Mouse (Mus musculus) adrenal gland, postnatal 25 days (tissue): ENCODE measurements around the gene Aars. TPM values are rescaled to one million over a fixed set of nuclear protein-coding genes. Genes with fewer than 3 reads are reported as not detected.
"Not testable (repeated sequence)": the region's sequence is repeated elsewhere in the genome, so short reads cannot be mapped to it uniquely, and the experiment has no call there.

Experiments used
- DNase-seq: peaks from one replicate; pipeline ENCODE4 v3.0.0; 2021; ENCODE audit warnings: mixed read lengths
- long read RNA-seq: library from polyadenylated mRNA; stranded (forward); transcript quantifications from one replicate; pipeline ENCODE4 v2.0.0, GENCODE M21; 2021
- total RNA-seq: library from RNA; stranded (reverse); gene quantifications from 2 replicates; pipeline ENCODE4 v1.2.3, GENCODE M21; 2021

Gene Aars
- total RNA-seq, result 163 and 173 TPM in 2 replicates
- long read RNA-seq, full-length matches to known transcripts, result 150 of 281 reads
- long read RNA-seq, partial matches to known transcripts, result 44 of 281 reads
- long read RNA-seq, other reads (novel, unspliced or antisense), result 87 of 281 reads

GRCm38 (mm10) chr8:111032916-111033315, at the start of gene Aars:
Gene Aars (plus strand): TSS chr8:111033144.
- DNase-seq, result no peak

DNA sequence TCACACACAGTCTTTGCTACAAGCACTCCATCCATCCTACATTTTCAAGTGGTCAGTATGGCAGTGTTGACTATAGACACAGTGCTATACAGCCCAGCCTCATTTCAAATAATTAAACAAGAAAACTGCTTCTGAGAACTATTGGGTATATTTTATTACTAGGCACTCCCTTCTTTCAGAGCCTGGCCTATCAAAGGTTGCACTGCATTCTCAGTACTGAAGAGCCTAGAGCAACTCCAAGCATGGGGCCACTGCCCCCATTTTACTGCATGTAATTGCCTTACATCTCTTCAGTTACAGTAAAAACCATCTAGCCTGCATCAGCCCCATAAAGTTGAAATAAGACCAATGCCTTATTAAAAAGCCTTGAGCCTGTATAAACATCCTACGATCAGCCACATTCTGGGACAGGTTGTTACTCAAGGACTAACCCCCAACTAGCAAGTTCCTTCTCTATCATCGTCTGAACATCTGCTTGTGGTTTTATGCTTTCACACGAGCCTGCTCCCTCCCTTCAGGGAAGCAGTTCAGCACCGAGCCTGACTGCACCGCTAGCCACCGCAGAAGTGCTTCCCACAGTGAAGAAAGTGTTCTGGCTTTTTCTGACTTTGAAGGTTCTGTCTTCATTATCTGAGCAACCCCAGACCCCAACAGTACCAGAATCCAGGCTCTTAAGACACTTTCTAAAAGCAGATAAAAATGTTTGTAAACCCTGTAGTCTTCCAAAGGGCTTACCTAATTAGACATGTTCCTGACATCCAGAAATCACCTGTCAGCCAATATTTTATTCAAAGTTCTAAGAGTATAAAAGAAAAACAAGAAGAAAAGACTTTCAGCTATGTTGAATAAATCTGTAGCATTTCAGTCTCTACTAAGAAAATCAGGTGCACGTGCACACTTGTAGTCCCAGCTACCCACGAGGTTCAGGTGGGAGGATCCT, 44.9 kb upstream of the Aars start:
- DNase-seq, result no peak

- DNase-seq, result no peak
Measured at GRCm38 (mm10) chr8:110990017-110990416, 42.9 kb upstream of the Aars start.

- no peak for DNase-seq
Measured at GRCm38 (mm10) chr8:110996641-110997430, 36.1 kb upstream of the Aars start.

DNA sequence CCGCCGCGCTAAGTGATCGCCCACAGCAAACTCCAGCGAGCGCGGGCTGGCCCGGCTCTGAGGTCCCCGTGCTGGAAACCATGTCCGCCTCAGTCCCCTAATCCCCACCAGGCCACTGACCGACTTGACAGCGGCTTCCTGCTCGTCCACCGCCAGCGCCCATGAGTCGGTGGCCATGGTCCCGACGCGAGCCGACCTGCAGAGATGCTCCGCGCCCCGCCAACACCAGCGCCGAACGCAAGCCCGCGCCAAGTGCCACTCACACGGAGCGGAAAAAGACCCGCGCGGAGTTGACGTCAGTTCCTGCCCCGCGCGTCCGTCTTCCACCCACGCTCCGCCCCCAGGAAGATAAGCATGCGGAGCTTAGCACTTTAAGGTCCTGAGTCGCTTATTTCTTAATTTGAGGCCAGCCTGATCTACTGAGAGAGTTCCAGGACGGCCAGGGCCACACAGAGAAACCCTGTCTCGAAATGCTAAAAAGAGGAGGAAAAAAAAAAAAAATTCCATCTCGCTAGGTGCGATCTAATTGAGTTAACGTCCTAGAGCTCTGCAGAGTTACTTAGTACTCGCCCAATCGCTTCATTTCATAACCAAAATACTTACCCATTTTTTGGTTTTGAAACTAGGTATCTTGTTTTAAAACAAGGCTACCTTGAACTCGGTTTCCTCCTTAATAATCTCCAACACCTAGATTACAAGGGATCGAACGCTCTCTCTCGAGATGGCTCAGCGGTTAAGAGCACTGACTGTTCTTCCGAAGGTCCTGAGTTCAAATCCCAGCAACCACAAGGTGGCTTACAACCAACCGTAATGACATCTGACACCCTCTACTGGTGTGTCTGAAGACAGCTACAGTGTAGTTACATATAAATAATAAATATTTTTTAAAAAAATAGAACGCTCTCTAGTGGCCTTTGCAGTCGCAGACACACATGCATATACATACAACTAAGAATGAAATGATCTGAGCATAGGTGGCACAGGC, 35.1 kb upstream of the Aars start, which contains the start of gene Ddx19a:
Gene Ddx19a (minus strand): TSS at position 254 of the 985 bp plus-strand sequence.
- DNase-seq, result peak; percentile 88

DNA sequence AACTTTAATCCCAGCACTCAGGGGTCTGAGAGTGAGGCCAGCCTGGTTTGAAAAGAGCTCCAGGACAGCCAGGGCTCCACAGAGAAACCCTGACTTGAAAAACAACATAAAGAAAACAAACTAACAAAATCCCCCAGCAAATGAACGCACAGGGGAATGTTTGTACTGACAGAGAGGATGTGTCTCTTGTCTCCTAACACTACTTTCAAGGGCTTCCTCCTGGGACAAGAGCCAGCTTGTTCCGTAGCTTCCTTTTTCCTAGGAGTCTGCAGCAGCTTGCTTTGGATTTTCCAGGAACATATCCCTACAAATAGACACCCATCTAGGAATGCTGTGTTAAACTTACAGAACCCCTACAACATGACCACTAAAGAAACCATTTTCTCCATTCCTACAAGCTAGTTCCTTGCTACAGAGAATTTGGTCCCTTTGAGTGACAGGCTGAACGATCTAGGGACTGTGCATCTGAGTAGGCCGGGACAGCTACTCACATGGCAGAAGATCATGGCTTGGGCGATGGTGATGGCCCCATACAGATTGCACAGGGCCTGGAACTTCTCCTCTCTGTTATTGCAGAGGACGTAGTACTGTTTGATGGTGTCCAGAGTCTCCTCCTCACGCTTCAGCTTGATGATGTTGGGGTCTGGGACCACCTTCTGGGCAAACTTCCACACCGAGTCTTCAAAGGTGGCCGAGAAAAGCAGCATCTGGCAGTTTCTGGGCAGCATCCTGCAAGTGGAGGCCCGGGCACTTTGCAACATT, 22.5 kb upstream of the Aars start:
- not testable (repeated sequence) for DNase-seq

GRCm38 (mm10) chr8:111026609-111027008, 6.3 kb upstream of the Aars start:
- not testable (repeated sequence) for DNase-seq

GRCm38 (mm10) chr8:111027391-111027937, 5.5 kb upstream of the Aars start:
- peak; percentile 90 for DNase-seq

GRCm38 (mm10) chr8:111029589-111029988, 3.4 kb upstream of the Aars start:
- no peak for DNase-seq

DNA sequence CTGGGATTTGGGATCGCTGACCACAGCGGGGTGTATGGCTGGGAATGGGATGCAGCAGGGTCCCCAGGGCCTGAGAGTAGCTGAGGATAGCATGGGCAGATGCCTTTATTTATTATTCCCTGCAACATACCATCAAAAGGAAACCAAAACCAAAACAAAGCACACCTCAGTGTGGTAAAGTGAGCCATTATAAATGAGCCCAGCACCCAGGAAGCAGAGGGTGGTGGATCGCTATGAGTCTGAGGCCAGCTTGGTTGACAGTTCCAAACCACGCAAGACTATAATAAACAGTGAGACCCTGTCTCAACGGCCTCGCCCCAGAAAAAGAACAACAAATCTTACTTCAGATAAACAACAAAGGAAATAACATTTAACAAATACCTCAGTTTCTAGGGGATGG, 2.9 kb upstream of the Aars start:
- DNase-seq, result no peak

GRCm38 (mm10) chr8:111031572-111031971, 1.4 kb upstream of the Aars start, which contains the start of gene Ddx19b:
Gene Ddx19b (minus strand): TSS chr8:111031751.
- DNase-seq, result no peak

DNA sequence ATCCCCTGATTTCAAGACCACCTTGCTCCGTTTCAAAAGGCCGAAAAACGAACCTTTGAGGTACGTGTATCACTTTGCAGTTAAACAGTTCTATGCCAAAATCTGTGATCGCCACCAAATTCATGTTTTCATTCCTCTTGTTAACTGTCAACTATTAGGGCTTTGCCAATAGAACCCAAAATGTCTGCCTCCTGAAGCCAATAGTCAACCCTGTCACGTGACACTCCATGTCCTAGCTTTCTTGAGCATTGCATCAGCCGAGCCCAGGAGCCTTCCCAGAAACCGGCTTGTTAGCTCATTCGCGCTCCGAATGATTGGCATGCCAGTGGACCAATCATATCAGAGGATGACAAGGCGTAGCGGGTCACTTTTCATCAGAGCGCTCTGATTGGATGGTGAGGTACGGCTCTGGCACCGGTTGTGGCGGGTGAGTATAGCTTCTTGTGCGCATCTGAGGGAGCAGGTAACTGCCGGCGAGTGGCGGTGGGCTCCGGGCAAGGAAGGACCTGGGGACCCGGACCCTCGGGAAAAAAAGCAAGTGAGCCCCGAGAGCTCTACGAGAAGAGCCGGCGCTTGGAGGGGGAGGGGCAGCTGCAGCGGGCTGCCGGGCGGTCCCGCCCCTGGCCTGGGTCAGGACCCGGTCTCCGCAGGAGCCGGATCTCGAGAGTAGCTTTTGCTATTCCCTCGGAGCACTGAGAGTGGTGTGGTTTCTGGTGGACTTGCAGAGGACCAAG, 705 bp downstream of the Aars start:
- DNase-seq, result peak; percentile 93

DNA sequence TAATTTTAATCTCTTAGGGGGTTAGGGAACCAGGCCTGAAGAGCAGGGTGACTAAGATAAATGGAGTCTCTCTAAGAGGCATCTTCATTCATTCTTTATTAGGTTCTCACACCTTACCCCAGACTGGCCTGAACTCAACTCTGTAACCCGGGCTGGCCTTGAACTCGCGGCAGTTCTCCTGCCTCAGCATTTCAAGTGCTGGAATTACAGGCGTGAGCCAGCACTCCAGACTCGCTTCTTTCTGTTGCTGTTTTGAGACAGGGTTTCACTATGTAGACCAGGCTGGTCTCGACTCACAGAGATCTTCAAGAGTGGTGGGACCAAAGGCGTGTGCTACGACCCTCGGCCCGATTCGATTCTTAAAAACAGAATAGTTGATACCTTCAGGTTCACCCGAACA, 1.3 kb downstream of the Aars start:
- DNase-seq, result peak; percentile 29

DNA sequence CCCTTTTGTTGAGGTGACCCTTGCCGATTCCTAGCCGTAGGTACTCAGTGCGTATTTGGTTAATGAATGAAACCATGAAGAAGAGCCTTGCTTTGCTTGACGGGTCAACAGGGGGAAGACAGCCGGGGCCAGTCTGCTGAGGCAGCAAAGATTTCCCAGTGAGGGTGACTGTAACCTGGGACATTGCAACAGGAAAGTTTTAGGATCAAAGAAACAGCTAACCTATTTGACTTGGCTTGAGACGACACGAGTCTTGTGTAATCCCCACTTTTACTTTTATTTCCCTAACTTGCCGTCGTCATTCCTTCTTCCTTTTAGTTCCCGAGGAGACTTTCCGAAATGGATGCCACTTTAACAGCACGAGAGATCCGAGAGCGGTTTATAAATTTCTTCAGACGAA, 3.6 kb downstream of the Aars start:
- no peak for DNase-seq

- DNase-seq, result no peak
Measured at GRCm38 (mm10) chr8:111042546-111042945, 9.6 kb downstream of the Aars start.

DNA sequence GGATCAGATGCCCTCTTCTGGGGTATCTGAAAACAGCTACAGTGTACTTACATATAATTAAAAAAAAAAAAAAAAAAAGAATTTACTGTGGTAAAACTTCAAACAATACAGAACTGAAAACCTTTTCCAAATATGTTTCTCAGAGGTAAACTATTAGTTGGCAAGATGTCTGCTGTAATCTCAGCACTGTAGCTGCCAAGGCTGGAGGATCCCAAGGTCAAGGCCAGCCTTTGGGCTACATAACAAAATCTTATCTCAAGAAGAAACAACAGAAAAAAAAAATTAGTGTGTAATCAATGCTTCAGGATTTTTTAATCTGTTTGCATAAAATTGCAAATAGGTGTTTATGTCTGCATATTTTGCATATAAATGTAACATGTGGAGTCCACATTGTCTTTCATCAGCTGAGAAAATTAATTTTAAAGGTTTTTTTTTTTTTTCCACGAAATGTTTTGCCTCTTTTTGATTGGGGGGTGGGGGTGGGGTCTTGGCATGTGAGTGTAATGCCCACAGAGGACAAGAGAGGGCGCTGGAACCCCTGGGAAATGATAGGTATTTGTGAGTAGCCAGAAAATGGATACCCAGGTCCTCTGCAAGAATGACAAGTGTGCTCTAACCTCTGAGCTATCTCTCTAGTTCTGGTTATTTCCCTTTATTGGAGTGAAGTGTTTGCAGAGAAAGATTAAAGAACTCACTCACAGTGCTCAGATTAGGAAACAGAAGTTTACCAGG, 11.2 kb downstream of the Aars start:
- DNase-seq, result no peak

DNA sequence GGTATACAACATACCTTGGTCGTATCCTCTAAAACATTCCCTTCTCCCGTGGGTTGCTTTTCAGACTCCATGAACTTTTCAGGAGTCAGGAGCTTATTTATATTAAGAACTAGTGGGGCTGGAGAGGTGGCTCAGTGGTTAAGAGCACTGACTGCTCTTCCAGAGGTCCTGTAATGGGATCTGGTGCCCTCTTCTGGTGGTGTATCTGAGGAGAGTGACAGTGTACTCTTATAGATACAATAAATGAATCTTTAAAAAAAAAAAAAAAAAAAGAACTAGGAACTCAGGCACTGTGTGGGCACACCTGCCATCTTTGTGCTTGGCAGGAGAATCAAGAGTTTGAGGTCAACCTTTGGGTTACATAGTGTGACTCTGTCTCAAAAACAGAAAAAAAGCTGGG, 15.8 kb downstream of the Aars start:
- DNase-seq, result no peak

GRCm38 (mm10) chr8:111049106-111049505, 16.2 kb downstream of the Aars start:
- DNase-seq, result no peak
